Mouse (Mus musculus) adrenal gland, adult 10 weeks (tissue): Measurements from ENCODE around the gene Olfr593. TPM values are rescaled to one million over a fixed set of nuclear protein-coding genes. Genes with fewer than 3 reads are reported as not detected.

ENCODE experiments used
- polyA plus RNA-seq: library from polyadenylated mRNA; stranded (reverse); fragments of 350-450 nt; fragmentation: Illumina TruSeq; extraction: RNeasy Lipid Tissue Mini Kit (QIAGEN cat#74804); gene quantifications from one replicate; pipeline ENCODE4 v1.2.3, GENCODE M21; 2014; ENCODE audit warnings: low read depth, low replicate concordance

The Olfr593 gene
- not detected for polyA plus RNA-seq

DNA sequence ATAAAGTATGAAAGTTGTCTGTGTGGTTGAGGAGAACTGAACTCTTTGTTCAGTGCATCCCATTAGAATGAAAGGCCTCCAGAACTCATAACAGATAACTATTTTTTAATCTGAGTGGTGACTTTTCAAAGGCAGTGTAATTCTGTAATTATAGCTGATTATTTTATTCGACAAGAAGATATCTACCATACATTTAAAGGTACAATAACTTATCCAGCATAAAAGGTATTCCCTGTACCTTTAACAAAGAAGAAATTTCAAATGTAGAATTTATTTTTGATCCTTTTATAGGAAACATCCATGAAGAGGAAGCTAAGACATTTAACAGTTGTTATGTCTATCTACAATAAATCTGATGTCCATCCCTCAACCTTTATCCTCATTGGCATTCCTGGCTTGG lies at the start of gene Olfr593:
Gene Olfr593 (plus strand): TSS at position 301 of the 400 bp plus-strand sequence.

DNA sequence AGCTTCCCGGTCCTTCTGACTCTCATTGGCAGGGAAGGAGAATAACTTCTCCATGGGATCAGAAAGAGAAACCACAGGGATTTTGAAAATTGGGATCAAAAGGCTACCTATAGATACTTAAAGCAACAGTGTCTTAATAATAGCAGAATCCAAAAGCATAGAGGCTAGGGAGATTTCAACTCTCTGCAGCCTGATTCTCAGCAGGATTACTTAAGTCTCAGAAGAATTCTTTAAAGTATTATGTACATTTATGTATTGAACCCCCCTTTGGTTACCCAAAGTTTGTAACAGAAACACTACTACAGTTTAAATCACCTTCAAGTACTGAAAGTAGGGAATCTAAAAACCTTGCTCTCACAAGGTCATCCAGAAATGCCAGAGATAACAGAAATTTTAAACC lies 33.4 kb upstream of the Olfr593 start, which contains the start of gene Olfr591:
Gene Olfr591 (minus strand): TSS at position 101 of the 400 bp plus-strand sequence.

GRCm38 (mm10) chr7:103184503-103184902 lies 27.2 kb upstream of the Olfr593 start, which contains the start of gene Olfr592:
Olfr592 (plus strand) TSS chr7:103184803.

DNA sequence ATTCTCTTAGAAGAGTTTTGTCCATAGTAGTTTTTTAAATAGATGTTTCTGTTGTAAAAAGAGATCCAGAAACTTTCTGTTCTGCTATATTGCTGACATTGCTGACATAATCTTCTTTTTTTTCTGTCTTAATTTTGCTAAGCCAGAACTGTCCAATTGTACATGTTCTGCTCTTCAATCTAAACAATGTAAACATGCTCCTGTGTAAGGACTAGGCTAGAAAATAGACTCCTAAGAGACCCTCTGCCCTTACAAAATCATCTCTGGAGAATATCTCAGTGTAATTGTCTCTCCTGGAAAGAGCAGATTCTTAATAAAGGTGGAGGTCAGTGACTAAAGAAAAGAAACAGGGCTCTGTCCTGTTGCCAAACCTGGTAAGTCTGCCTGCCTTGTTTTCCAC lies 5.0 kb downstream of the Olfr593 start, which contains the start of gene Olfr594:
Gene Olfr594 (plus strand): TSS at position 301 of the 400 bp plus-strand sequence.

DNA sequence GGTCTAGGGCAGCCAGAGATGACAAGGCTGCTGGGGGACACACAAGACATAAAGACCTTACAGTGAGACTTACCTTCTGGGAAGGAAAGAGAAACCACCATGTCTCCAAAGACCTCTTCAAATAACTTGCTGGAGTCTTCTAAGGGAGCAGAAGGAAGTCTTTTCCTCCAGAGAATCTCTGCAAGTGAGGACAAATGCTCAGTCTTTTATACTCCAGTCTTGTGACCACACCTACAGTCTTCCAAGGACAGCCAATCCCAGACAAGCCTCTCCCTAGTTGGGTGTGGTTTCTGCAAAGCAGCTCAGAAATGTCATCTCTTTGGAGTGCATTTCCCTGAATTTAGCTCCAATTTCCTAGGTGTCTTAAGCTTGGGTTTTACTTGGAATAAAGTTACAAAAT lies 40.7 kb downstream of the Olfr593 start, which contains the start of gene Usp17ld:
Gene Usp17ld (minus strand): TSS at position 101 of the 400 bp plus-strand sequence.

Other genes with a start within 250 kb of the Olfr593 start
- not detected for gene Olfr576, start 249.2 kb upstream of the Olfr593 start, polyA plus RNA-seq
- not detected for gene Olfr577, start 235.9 kb upstream of the Olfr593 start, polyA plus RNA-seq
- not detected for gene Olfr578, start 222.5 kb upstream of the Olfr593 start, polyA plus RNA-seq
- not detected for gene Olfr582, start 173.8 kb upstream of the Olfr593 start, polyA plus RNA-seq
- not detected for gene Olfr583, start 160.6 kb upstream of the Olfr593 start, polyA plus RNA-seq
- not detected for gene Olfr584, start 130.0 kb upstream of the Olfr593 start, polyA plus RNA-seq
- not detected for gene Olfr585, start 114.1 kb upstream of the Olfr593 start, polyA plus RNA-seq
- gene Olfr586, start 86.2 kb upstream of the Olfr593 start, polyA plus RNA-seq: not detected
- gene Olfr588-ps1, start 71.0 kb upstream of the Olfr593 start, polyA plus RNA-seq: not detected
- gene Olfr589, start 55.5 kb upstream of the Olfr593 start, polyA plus RNA-seq: not detected
- gene Olfr591, start 33.5 kb upstream of the Olfr593 start, polyA plus RNA-seq: not detected
- not detected for gene Olfr592, start 27.1 kb upstream of the Olfr593 start, polyA plus RNA-seq
- not detected for gene Olfr594, start 5.1 kb downstream of the Olfr593 start, polyA plus RNA-seq
- gene Usp17ld, start 40.6 kb downstream of the Olfr593 start, polyA plus RNA-seq: not detected
- not detected for gene Olfr596, start 93.8 kb downstream of the Olfr593 start, polyA plus RNA-seq
- not detected for gene Olfr597, start 104.5 kb downstream of the Olfr593 start, polyA plus RNA-seq
- not detected for gene Olfr598, start 111.7 kb downstream of the Olfr593 start, polyA plus RNA-seq
- gene Olfr599, start 124.1 kb downstream of the Olfr593 start, polyA plus RNA-seq: not detected
- gene Olfr600, start 137.8 kb downstream of the Olfr593 start, polyA plus RNA-seq: not detected
- gene Olfr601, start 150.8 kb downstream of the Olfr593 start, polyA plus RNA-seq: not detected
- not detected for gene Olfr603, start 174.3 kb downstream of the Olfr593 start, polyA plus RNA-seq
- not detected for gene Usp17lc, start 203.2 kb downstream of the Olfr593 start, polyA plus RNA-seq
- not detected for gene Olfr605, start 233.6 kb downstream of the Olfr593 start, polyA plus RNA-seq
- gene Olfr606, start 237.2 kb downstream of the Olfr593 start, polyA plus RNA-seq: not detected